Mouse (Mus musculus): ENCODE measurements around the gene Pdcd1lg2.
A peak's percentile ranks its signal among the peaks of the same experiment; 100 is the strongest.
"Not testable (repeated sequence)": the region's sequence is repeated elsewhere in the genome, so short reads cannot be mapped to it uniquely, and the experiment has no call there.

The Pdcd1lg2 gene

GRCm38 (mm10) chr19:29384412-29384811 is 26.3 kb upstream of the Pdcd1lg2 start:
- no peak for DNase-seq

GRCm38 (mm10) chr19:29384994-29385393 is 25.7 kb upstream of the Pdcd1lg2 start:
- DNase-seq: no peak

GRCm38 (mm10) chr19:29385822-29386221 is 24.9 kb upstream of the Pdcd1lg2 start:
- no peak for DNase-seq

GRCm38 (mm10) chr19:29388818-29389217 is 21.9 kb upstream of the Pdcd1lg2 start:
- no peak for DNase-seq

GRCm38 (mm10) chr19:29390483-29390882 is 20.2 kb upstream of the Pdcd1lg2 start:
- DNase-seq: no peak

GRCm38 (mm10) chr19:29391279-29391678 is 19.4 kb upstream of the Pdcd1lg2 start:
- peak; percentile 10 for DNase-seq

GRCm38 (mm10) chr19:29393333-29393732 is 17.4 kb upstream of the Pdcd1lg2 start:
- DNase-seq: no peak

- DNase-seq: no peak
These were observed 16.0 kb upstream of the Pdcd1lg2 start for GRCm38 (mm10) chr19:29394721-29395120.

GRCm38 (mm10) chr19:29396353-29396752 is 14.4 kb upstream of the Pdcd1lg2 start:
- DNase-seq: no peak

GRCm38 (mm10) chr19:29399786-29400185 is 10.9 kb upstream of the Pdcd1lg2 start:
- DNase-seq: no peak

GRCm38 (mm10) chr19:29400466-29400865 is 10.3 kb upstream of the Pdcd1lg2 start:
- no peak for DNase-seq

- no peak for DNase-seq
These were observed 8.1 kb upstream of the Pdcd1lg2 start for GRCm38 (mm10) chr19:29402621-29403020.

GRCm38 (mm10) chr19:29403251-29403650 is 7.5 kb upstream of the Pdcd1lg2 start:
- DNase-seq: no peak

GRCm38 (mm10) chr19:29405388-29405787 is 5.3 kb upstream of the Pdcd1lg2 start:
- no peak for DNase-seq

- no peak for DNase-seq
These were observed 4.4 kb upstream of the Pdcd1lg2 start for GRCm38 (mm10) chr19:29406042-29407017.

- peak; percentile 42 for DNase-seq
These were observed 2.0 kb downstream of the Pdcd1lg2 start for GRCm38 (mm10) chr19:29412476-29413420.

GRCm38 (mm10) chr19:29414513-29414912 is 3.8 kb downstream of the Pdcd1lg2 start:
- no peak for DNase-seq

GRCm38 (mm10) chr19:29414917-29415316 is 4.2 kb downstream of the Pdcd1lg2 start:
- not testable (repeated sequence) for DNase-seq

GRCm38 (mm10) chr19:29416393-29416902 is 5.7 kb downstream of the Pdcd1lg2 start:
- DNase-seq: no peak

- DNase-seq: no peak
These were observed 6.5 kb downstream of the Pdcd1lg2 start for GRCm38 (mm10) chr19:29417188-29417587.

- DNase-seq: no peak
These were observed 7.2 kb downstream of the Pdcd1lg2 start for GRCm38 (mm10) chr19:29417894-29418293.

- no peak for DNase-seq
These were observed 8.0 kb downstream of the Pdcd1lg2 start for GRCm38 (mm10) chr19:29418661-29419115.

- DNase-seq: no peak
These were observed 8.8 kb downstream of the Pdcd1lg2 start for GRCm38 (mm10) chr19:29419506-29419905.

All from layer of hippocampus, adult 9-11 months (tissue).